Mouse (Mus musculus) bone marrow macrophage, adult 2 months (primary cell): ENCODE results near the gene Scyl1. TPM values are rescaled to one million over a fixed set of nuclear protein-coding genes. Genes with fewer than 3 reads are reported as not detected.
A peak's percentile ranks its signal among the peaks of the same experiment; 100 is the strongest.

Experiments
- H3K27ac ChIP-seq: 2 replicates; pipeline ENCODE4 v1.5.1; 2012; ENCODE audit warnings: low read depth, low read length; ENCODE audit not compliant: insufficient read depth
- H3K4me1 ChIP-seq: 2 replicates; pipeline ENCODE4 v1.6.1; 2012; ENCODE audit warnings: low read length; ENCODE audit not compliant: control insufficient read depth, insufficient read depth
- H3K4me3 ChIP-seq: 2 replicates; pipeline ENCODE4 v1.5.1; 2012; ENCODE audit warnings: mild to moderate bottlenecking, low read length, moderate library complexity; ENCODE audit not compliant: insufficient read depth
- CTCF ChIP-seq: IDR thresholded peaks from 2 replicates; pipeline ENCODE4 v1.5.1; 2012; ENCODE audit warnings: low read depth, mild to moderate bottlenecking, low read length, moderate library complexity
- POLR2A ChIP-seq: IDR thresholded peaks from 2 replicates; pipeline ENCODE4 v1.6.1; 2012; ENCODE audit warnings: mild to moderate bottlenecking, low read depth, low read length, borderline replicate concordance
- polyA plus RNA-seq: library from polyadenylated mRNA; stranded (reverse); fragments of >200 nt; gene quantifications from 2 replicates; pipeline ENCODE4 v1.2.4, GENCODE M21; 2012; ENCODE audit not compliant: missing spikeins, insufficient read depth, insufficient read length

Scyl1 gene
- polyA plus RNA-seq, 1 experiment, result 48.3 TPM

- peak overlapping the region; percentile 2; the same call in 1 of the 2 replicates for H3K4me3 ChIP-seq
- TF ChIP-seq CTCF, result no peak
- peak overlapping the region; percentile 98 for H3K27ac ChIP-seq
- peaks cover 81% of the 10 kb centered on the region for H3K4me1 ChIP-seq
Measured at GRCm38 (mm10) chr19:5810840-5811563, 39.8 kb upstream of the Scyl1 start.

DNA sequence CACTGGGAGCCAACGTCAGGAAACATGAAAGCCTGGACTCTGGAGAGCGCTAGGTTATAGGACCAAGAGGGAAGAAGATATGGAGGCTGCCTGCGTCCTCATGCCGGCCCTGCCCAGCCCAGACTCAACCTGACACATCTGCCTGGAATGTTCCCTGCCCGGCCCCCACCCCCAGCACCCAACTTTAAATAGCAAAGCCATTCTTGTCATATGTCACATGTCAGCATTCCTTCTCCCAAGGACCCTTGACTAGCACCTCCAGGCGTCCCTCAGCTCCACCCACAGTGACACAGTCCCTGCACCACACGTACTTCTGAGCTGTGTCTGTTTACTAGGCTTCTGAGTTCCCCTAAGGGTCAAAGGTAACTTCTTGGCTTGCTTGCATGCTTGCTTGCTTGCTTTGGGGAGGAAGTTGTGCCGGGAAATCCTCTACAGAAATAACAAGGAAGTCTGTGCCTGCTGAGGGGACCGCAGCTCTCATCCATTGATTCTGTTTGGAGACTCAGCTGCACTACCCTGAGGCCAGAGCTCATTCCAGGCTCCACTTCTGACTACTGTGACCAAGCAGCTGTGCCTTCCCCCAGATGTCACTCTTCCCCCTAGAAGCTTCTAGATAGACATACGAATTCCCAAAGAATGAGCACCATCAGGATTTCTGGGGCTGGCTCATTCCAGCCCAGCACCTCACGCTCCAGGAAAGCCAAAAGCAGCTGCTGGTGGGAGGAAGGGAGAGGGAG, 39.1 kb upstream of the Scyl1 start:
- no peak for TF ChIP-seq POLR2A
- no peak for TF ChIP-seq CTCF
- Histone ChIP-seq H3K27ac (peak overlapping the region; percentile 98), H3K4me3 (peak overlapping the region; percentile 2; the same call in 1 of the 2 replicates), H3K4me1 (peaks cover 83% of the 10 kb centered on the region)

DNA sequence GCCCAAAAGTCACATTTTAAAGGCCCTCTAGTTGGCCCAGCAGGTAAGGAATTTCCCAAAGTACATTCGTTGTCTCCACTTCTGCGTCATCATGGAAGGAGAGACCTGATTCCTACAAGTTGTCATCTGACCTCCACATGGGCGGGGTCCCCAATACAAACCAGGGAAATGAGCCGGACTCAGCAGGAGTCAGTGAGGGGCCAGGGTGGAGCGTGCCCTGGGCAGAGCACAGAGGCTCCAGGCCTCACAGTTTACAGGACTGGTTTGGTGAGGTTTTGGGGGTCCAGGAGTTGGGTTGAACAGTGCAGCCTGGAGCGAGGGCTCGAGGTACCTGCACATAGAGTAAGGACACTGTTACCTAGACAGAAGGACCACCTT, 38.5 kb upstream of the Scyl1 start:
- H3K27ac ChIP-seq, result peak overlapping the region; percentile 98

GRCm38 (mm10) chr19:5808955-5809711, 37.9 kb upstream of the Scyl1 start:
- TF ChIP-seq CTCF (no peak), POLR2A (no peak)
- H3K4me3 ChIP-seq, result no peak overlapping the region
- peak overlapping the region; percentile 98 for H3K27ac ChIP-seq
- H3K4me1 ChIP-seq, result peaks cover 86% of the 10 kb centered on the region

More for the DNA sequence above, 38.5 kb upstream of the Scyl1 start:
- Histone ChIP-seq H3K4me3 (no peak overlapping the region), H3K4me1 (peaks cover 86% of the 10 kb centered on the region)
- no peak for TF ChIP-seq CTCF
- TF ChIP-seq POLR2A, result no peak

GRCm38 (mm10) chr19:5807740-5808139, 36.5 kb upstream of the Scyl1 start:
- H3K4me3 ChIP-seq, result no peak overlapping the region
- H3K27ac ChIP-seq, result peak overlapping the region; percentile 98
- no peak for TF ChIP-seq POLR2A
- TF ChIP-seq CTCF, result no peak
- peaks cover 76% of the 10 kb centered on the region for H3K4me1 ChIP-seq

GRCm38 (mm10) chr19:5806809-5807205, 35.6 kb upstream of the Scyl1 start:
- 0 out of 2 replicates have a peak overlapping the region, but pooled peaks have one; percentile 1 for H3K4me3 ChIP-seq
- TF ChIP-seq POLR2A (no peak), CTCF (no peak)
- peak overlapping the region; percentile 98 for H3K27ac ChIP-seq
- peaks cover 69% of the 10 kb centered on the region for H3K4me1 ChIP-seq

DNA sequence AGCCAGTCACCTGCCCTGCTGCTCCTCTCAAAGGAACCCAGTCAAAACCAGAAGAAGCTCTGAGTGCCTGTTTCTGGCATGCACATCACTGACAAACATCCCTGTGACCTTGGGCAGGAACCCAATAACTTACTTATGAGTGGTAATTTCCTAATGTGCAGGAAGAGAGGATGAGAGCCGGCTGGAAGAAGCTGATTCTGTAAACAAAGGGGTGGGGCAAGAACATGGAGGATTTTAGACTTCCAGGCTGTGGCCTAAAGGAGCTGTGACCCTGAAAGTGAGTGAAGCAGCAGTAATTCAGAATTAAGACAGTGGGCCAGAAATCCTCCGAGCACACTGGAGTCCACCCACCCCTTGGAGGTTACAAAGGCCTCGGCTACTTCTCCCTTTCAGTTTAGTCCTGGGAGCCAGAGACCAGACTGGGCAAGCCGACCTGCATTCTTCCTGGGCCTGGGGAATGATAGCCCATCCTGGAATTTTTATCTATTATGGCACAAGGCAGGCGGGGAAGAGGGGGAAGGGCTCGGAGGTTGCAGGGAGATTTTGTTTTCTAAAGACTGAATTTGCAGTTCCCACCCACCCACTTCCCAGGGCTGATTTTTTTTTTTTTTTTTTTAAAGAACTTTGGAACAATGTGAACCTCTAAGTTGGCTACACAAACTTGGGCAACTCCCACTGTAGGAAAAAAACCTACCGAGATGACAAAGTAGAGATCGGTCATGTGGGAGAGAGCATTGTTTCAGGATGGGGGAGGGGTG, 35.0 kb upstream of the Scyl1 start:
- peak overlapping the region; percentile 98 for H3K27ac ChIP-seq
- peak overlapping the region; percentile 22 for H3K4me3 ChIP-seq
- peaks cover 64% of the 10 kb centered on the region for H3K4me1 ChIP-seq
- TF ChIP-seq CTCF (no peak), POLR2A (no peak)

- Histone ChIP-seq H3K4me1 (peaks cover 49% of the 10 kb centered on the region), H3K4me3 (peak overlapping the region; percentile 56), H3K27ac (peak overlapping the region; percentile 98)
- TF ChIP-seq CTCF, result no peak
- TF ChIP-seq POLR2A, result no peak
Measured at GRCm38 (mm10) chr19:5804371-5804899, 33.2 kb upstream of the Scyl1 start.

DNA sequence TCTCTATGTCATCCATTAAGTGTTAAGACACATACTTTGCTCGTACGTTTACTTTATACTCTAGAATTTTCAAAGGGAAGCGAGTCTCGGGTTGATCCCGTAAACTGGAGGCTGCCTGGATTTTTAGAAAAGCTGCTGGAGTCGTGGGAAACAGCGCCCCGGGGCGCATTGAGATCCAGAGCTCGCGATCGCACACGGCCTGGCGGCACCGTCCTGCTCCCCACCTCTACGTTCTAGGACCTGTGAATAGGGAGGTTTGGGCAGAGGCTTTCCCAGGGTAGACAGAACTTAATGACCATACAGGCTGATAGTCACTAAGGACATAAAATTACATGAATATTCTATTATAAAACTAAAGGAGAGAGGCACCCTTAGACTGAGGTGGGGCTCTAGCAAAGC, 32.7 kb upstream of the Scyl1 start:
- TF ChIP-seq CTCF (no peak), POLR2A (no peak)
- Histone ChIP-seq H3K27ac (peak overlapping the region; percentile 98), H3K4me3 (peak overlapping the region; percentile 56), H3K4me1 (peaks cover 45% of the 10 kb centered on the region)
